Mouse (Mus musculus) embryonic facial prominence, embryonic 15.5 days (tissue): ENCODE data around the gene Rbm39. TPM values are rescaled to one million over a fixed set of nuclear protein-coding genes. Genes with fewer than 3 reads are reported as not detected.
"Not testable (repeated sequence)": the region's sequence is repeated elsewhere in the genome, so short reads cannot be mapped to it uniquely, and the experiment has no call there.

Experiments
- ATAC-seq: fragments of 200-750 bp; cut with Nextera tagmentation; 2 replicates; pipeline ENCODE4 v1.8.0; 2017; ENCODE audit warnings: low read depth, moderate TSS enrichment; ENCODE audit not compliant: insufficient number of reproducible peaks, low FRiP score, low TSS enrichment
- H3K27ac ChIP-seq: fragments of 300-500 bp; sonication (generic); replicated peaks from 2 replicates; pipeline ENCODE4 v1.5.1; 2015; ENCODE audit warnings: mild to moderate bottlenecking, inconsistent platforms
- H3K27me3 ChIP-seq: fragments of 300-500 bp; sonication (generic); 2 replicates; pipeline ENCODE4 v1.6.1; 2015; ENCODE audit warnings: inconsistent platforms
- H3K36me3 ChIP-seq: fragments of 300-500 bp; sonication (generic); 2 replicates; pipeline ENCODE4 v1.6.1; 2015; ENCODE audit warnings: mild to moderate bottlenecking, inconsistent platforms
- H3K4me1 ChIP-seq: fragments of 300-500 bp; sonication (generic); 2 replicates; pipeline ENCODE4 v1.6.1; 2015; ENCODE audit warnings: inconsistent platforms
- H3K4me2 ChIP-seq: fragments of 300-500 bp; sonication (generic); replicated peaks from 2 replicates; pipeline ENCODE4 v1.6.1; 2015; ENCODE audit warnings: mild to moderate bottlenecking, inconsistent platforms
- H3K4me3 ChIP-seq: fragments of 300-500 bp; sonication (generic); replicated peaks from 2 replicates; pipeline ENCODE4 v1.5.1; 2015; ENCODE audit warnings: mild to moderate bottlenecking, inconsistent platforms
- H3K9ac ChIP-seq: fragments of 300-500 bp; sonication (generic); 2 replicates; pipeline ENCODE4 v1.6.1; 2015; ENCODE audit warnings: inconsistent platforms
- H3K9me3 ChIP-seq: fragments of 300-500 bp; sonication (generic); replicated peaks from 2 replicates; pipeline ENCODE4 v1.6.1; 2016; ENCODE audit warnings: inconsistent platforms
- WGBS: fragments of 180-500 bp; shearing (Covaris S2); methylation state at CpG from one replicate; pipeline ENCODE4 v1.1.7; 2015; 5-methylcytosine and 5-hydroxymethylcytosine counted together
- polyA plus RNA-seq: library from polyadenylated mRNA; unstranded; fragments of >200 nt; fragmentation: Nextera tagmentation; extraction: Ambion mirVana; gene quantifications from 2 replicates; pipeline ENCODE4 v1.2.1, GENCODE M21; 2015

Rbm39 gene
- polyA plus RNA-seq, 1 experiment from 2014 or later = 665 TPM

DNA sequence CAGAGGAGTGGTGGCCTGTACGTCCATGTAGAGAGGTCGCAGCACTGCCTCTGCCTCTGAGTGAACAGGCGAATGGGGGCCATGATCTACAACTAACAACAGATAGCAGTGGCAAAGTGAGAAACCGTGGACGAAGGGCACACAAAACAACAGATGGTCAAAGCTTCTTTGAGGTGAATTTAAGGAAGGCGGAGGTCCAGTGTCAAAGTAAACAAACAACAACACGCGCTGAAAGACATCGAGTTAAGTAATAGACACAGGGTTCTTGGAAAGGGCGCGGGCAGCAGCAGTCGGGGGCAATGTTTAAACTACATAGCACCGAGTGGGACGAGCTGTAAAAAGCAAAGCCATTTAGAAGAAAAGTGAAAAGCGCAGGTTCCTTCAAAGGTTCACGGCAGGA, 36.7 kb downstream of the Rbm39 start:
- H3K4me2 ChIP-seq = peak overlapping the region; percentile 74
- no peak for ATAC-seq
- peak overlapping the region; percentile 87 for H3K9ac ChIP-seq
- WGBS = 3% methylated on average over 16 of the region's 16 CpGs
- H3K36me3 ChIP-seq = peaks cover 33% of the 10 kb centered on the region
- peak overlapping the region; percentile 94 for H3K27ac ChIP-seq
- H3K9me3 ChIP-seq = no peaks in the 10 kb centered on the region
- H3K4me1 ChIP-seq = peaks cover 10% of the 10 kb centered on the region
- peak overlapping the region; percentile 87 for H3K4me3 ChIP-seq
- no peaks in the 10 kb centered on the region for H3K27me3 ChIP-seq

DNA sequence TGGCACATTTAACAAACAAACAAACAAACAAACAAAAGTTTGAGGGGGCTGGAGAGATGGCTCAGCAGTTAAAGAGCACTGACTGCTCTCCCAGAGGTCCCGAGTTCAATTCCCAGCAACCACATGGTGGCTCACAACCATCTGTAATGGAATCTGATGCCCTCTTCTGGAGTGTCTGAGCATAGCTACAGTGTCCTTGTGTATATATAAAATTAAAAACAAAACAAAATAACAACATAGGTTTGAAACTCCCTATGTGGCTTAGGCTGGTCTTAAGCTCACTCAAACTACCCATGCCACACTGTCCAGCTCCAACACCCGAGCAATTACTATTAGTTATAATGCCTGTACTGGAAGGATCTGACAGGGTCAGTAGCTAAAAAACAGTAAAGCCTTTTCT, 37.2 kb downstream of the Rbm39 start:
- Histone ChIP-seq H3K9ac (no peak overlapping the region), H3K27ac (no peak overlapping the region)
- WGBS = 78% methylated on average over 2 of the region's 2 CpGs

DNA sequence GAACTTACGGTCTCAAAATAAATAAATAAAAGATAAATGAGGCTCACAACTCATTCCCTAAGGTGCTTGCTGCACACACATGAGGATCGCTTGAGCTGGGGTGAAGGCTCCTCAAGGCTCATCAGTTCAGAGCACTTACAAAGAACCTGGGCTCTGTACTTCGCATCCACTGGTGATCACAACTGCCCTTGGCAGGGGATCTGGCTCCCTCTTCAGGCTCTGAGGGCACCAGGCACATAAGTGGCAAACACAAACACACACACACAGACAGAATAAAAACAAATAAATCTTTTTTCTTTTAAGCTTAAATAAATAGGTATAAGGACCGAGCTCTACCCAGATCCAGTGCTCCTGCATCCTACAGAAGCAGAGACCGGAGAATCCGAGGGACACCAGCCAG, 44.3 kb downstream of the Rbm39 start:
- Histone ChIP-seq H3K9me3 (no peaks in the 10 kb centered on the region), H3K4me3 (no peak overlapping the region), H3K9ac (no peak overlapping the region), H3K27ac (no peak overlapping the region), H3K27me3 (no peaks in the 10 kb centered on the region), H3K4me2 (no peak overlapping the region), H3K36me3 (peaks cover 18% of the 10 kb centered on the region), H3K4me1 (no peaks in the 10 kb centered on the region)
- WGBS = 86% methylated on average over 6 of the region's 6 CpGs
- ATAC-seq = no peak

More for the DNA sequence above, 37.2 kb downstream of the Rbm39 start:
- peak overlapping the region; percentile 87 for H3K4me3 ChIP-seq
- no peak for ATAC-seq
- H3K4me1 ChIP-seq = peaks cover 10% of the 10 kb centered on the region
- peaks cover 29% of the 10 kb centered on the region for H3K36me3 ChIP-seq
- peak overlapping the region; percentile 74 for H3K4me2 ChIP-seq
- no peaks in the 10 kb centered on the region for H3K27me3 ChIP-seq
- H3K9me3 ChIP-seq = no peaks in the 10 kb centered on the region

DNA sequence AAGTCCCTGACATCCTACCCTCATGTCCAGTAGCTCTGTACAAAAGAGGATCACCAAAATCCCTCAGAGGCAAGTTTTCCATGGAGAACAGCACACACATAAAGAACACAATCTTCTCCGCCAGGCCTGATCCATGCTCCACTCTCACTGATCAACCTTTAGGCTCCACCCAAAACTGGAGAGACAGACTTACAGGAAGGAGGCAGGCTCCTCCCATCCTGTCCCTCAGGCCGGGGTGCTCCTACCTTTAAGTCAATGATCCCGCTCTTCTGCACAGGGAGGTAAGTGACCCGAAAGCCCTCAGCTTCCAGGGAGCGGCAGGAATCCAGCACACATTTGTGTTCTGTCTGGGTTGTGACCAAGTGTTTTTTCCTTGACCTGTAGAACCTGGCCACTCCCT, 45.9 kb downstream of the Rbm39 start:
- WGBS = 83% methylated on average over 5 of the region's 5 CpGs
- no peaks in the 10 kb centered on the region for H3K27me3 ChIP-seq

DNA sequence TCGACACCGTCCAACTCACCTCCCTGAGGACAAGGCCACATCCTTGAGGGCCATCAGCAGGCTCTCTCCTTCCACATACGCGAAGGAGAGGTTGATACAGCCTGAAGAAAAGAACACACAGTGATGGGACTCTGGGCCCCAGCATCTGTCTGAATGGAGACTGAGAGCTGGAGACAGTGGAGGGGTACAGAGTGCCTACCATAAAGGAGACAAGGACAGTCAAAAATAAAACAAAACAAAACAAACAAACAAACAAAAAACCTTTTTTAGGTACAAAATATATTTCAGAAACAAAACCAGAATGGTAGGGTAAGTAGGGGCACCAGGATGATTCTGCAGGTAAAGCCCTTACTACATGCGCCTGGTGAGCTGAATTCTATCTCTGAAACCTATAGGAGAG, 53.0 kb downstream of the Rbm39 start, which contains the start of gene Gm28036:
Gene Gm28036 (minus strand): TSS at position 101 of the 400 bp plus-strand sequence.
- Histone ChIP-seq H3K9ac (no peak within 1 kb of the TSS), H3K27me3 (no peaks in the 10 kb centered on the region), H3K4me3 (no peak within 1 kb of the TSS), H3K4me1 (no peaks in the 10 kb centered on the region), H3K4me2 (no peak within 1 kb of the TSS), H3K36me3 (peaks cover 39% of the 10 kb centered on the region), H3K9me3 (no peaks in the 10 kb centered on the region), H3K27ac (no peak within 1 kb of the TSS)
- ATAC-seq = no peak
- WGBS = 96% methylated on average over 5 of the region's 5 CpGs

More for the DNA sequence above, 45.9 kb downstream of the Rbm39 start:
- H3K9me3 ChIP-seq = no peaks in the 10 kb centered on the region
- no peak overlapping the region for H3K4me2 ChIP-seq
- H3K27ac ChIP-seq = no peak overlapping the region
- H3K36me3 ChIP-seq = peaks cover 18% of the 10 kb centered on the region
- ATAC-seq = no peak
- no peak overlapping the region for H3K4me3 ChIP-seq
- no peaks in the 10 kb centered on the region for H3K4me1 ChIP-seq
- no peak overlapping the region for H3K9ac ChIP-seq

DNA sequence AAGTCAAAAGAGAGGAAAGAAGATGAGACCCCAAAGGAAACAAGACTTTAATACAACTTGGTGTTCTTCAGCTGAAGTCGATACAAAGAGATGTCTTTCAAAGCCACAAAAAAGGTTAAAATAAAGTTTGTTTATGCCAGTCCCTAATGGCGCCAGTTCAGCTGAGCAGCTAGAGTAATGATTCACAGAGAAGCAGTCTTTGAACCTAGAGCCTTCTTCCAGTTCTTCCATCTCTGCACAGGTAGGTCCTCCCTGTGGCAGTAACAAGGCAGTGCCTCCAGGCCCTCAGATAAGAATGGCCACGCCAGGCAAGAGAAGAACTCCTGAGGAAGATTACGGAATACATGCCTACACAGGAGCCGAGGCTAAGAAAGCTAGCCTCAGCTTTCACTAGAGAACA, 56.3 kb downstream of the Rbm39 start:
- Histone ChIP-seq H3K4me2 (no peak overlapping the region), H3K9me3 (no peaks in the 10 kb centered on the region), H3K9ac (no peak overlapping the region), H3K27me3 (no peaks in the 10 kb centered on the region), H3K4me1 (no peaks in the 10 kb centered on the region), H3K27ac (no peak overlapping the region), H3K4me3 (no peak overlapping the region), H3K36me3 (peaks cover 34% of the 10 kb centered on the region)
- 90% methylated on average over 5 of the region's 5 CpGs for WGBS
- ATAC-seq = no peak

DNA sequence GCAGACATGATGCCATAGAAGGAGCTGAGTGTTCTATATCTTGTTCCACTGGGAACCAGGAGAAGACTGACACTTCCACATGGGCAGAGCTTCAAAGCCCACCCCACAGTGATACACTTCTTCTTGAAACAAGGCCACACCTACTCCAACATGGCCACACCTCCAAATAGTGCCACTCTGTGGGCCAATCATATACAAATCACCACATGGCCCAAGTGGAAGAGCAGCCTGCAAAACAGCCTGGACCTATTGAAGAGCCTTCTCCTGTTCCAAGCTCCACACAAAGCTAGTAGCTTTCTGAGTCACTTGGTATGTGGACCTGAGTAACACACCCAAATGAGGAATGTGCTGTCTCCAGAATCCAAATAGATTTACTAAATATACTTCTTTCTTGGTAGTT, 60.5 kb downstream of the Rbm39 start:
- peaks cover 17% of the 10 kb centered on the region for H3K36me3 ChIP-seq
- no peak for ATAC-seq
- no peak overlapping the region for H3K27ac ChIP-seq
- no peaks in the 10 kb centered on the region for H3K27me3 ChIP-seq
- no peaks in the 10 kb centered on the region for H3K9me3 ChIP-seq
- no peaks in the 10 kb centered on the region for H3K4me1 ChIP-seq
- H3K4me2 ChIP-seq = no peak overlapping the region
- H3K4me3 ChIP-seq = no peak overlapping the region
- no peak overlapping the region for H3K9ac ChIP-seq

DNA sequence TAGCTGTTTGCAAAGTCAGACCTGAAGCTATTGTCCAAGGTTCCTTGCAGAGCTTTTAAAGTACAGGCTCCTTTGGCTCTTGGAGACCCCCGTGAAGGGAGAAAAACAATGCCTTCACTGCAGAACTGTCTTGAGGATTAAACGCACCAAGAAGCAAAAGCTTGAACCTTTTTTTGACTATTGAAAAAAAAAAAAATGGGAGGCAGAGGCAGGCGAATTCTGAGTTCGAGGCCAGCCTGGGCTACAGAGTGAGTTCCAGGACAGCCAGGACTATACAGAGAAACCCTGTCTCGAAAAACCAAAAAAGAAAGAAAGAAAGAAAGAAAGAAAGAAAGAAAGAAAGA, 68.0 kb downstream of the Rbm39 start:
- H3K27ac ChIP-seq = peak overlapping the region; percentile 94
- 28% methylated on average over 5 of the region's 5 CpGs for WGBS
- not testable (repeated sequence) for H3K27me3 ChIP-seq

DNA sequence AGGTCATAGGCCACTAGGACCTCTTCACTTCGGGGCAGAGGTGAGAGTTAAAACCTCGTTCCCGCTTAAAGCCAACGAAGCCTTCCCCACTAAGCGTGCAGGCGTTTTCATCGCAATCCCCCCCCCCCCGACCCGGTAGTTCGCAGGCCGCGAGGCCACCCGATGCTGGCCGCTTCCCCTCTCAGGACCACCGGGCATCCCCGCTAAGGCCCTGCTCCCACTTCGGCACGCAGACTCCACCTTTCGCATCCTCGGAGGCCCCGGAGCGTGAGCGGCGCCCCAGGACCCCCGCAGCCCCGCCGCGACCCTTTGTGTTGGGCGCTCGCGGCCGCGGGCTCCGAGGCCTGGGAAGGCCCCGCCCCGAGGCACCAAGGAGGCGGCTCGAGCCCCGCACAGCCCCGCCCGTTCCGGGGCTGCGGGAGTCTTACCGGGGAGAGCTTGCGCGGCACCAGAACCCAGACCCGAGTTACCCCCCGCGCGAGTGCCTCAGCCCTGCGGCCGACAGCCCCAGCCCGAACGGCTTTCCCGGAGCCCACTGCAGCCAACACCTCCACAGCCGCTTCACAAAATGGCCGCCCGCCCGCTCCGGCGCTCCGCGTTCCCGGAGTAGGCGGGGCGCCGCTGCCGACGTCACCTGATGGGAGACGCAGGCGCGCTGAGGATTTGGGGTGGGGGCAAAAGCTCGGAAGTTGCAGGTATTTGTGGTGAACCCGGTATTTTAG, 68.5 kb downstream of the Rbm39 start, which contains the start of the genes Cpne1 and Rbm12:
Gene Cpne1 (minus strand): TSS at position 608 of the 722 bp plus-strand sequence.
Gene Rbm12 (minus strand): TSS at position 621 of the 722 bp plus-strand sequence.
- H3K4me1 ChIP-seq = 0 out of 2 replicates have a peak, but pooled peaks cover 3% of the 10 kb centered on the region
- peak within 1 kb of the TSS; percentile 95 for H3K9ac ChIP-seq
- peak; percentile 94 for ATAC-seq
- no peaks in the 10 kb centered on the region for H3K9me3 ChIP-seq
- H3K4me2 ChIP-seq = peak within 1 kb of the TSS; percentile 65
- H3K4me3 ChIP-seq = peak within 1 kb of the TSS; percentile 91
- peak within 1 kb of the TSS; percentile 94 for H3K27ac ChIP-seq
- H3K27me3 ChIP-seq = no peaks in the 10 kb centered on the region
- under 1% methylated on average over 74 of the region's 74 CpGs for WGBS
- H3K36me3 ChIP-seq = no peaks in the 10 kb centered on the region

More for the DNA sequence above, 68.0 kb downstream of the Rbm39 start:
- H3K9me3 ChIP-seq, H3K9ac ChIP-seq, H3K36me3 ChIP-seq, H3K4me1 ChIP-seq, ATAC-seq: not testable (repeated sequence)
- peak overlapping the region; percentile 91 for H3K4me3 ChIP-seq
- H3K4me2 ChIP-seq = peak overlapping the region; percentile 49

DNA sequence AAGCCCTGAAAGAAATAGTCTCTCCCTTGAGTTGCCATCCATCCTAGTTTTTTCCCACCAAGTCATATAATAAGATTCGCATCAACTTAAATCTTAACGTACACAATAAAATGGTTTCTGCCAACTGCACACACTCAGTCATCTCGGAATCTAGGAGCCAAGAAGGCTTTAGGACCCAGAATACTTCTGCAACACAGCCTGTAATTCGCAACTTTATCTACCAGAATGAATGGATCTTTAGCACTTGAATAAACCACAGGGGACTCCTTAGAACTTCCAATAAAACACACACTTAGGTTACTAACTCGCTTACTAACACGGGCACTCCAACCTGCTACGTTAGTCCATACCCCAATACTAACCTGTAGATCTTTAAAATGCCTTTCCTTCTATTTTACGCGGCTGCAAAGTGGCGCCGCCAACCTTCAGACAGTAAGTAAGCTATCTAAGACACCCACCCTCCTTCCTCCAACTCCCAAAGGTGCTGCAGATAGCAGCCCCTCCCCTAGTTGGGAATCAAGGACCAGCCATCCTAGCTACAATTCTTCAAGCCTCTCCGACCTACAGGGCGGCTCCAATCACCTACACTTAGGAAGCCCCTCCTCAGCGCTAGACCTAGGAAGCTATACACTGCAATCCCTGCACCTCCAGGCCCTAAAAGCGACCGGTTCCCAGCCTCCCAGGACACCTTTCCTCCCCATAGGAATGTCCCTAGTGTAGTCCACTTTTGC, 69.2 kb downstream of the Rbm39 start:
- ATAC-seq = peak; percentile 52; the same call in 1 of the 2 replicates
- Histone ChIP-seq H3K4me1 (0 out of 2 replicates have a peak, but pooled peaks cover 3% of the 10 kb centered on the region), H3K4me2 (peak overlapping the region; percentile 65), H3K9me3 (no peaks in the 10 kb centered on the region), H3K9ac (peak overlapping the region; percentile 95), H3K27ac (peak overlapping the region; percentile 94), H3K4me3 (peak overlapping the region; percentile 91), H3K27me3 (no peaks in the 10 kb centered on the region), H3K36me3 (no peaks in the 10 kb centered on the region)
- under 1% methylated on average over 16 of the region's 16 CpGs for WGBS
